Comparison of ENCODE assay signal across 13 mouse cellular contexts in the genomic region with DNA sequence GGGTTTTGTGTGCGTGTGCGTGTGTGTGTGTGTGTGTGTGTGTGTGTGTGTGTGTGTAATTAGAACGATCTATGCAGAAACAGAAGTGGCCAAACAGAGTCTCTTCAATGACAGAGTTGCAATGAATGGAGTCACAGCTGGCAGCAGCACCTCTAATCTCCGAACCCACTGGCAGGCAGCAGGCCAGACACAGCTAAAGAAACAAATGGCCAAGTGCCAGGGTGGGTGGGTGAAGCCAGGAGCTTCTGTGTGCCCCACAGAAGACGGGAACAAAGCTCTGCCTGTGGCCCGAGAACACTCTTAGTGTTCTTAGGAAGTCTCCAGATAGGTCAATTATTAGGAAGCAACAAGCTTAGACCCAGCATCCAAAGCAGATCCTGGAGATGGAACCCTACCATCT. TPM values are rescaled to one million over a fixed set of nuclear protein-coding genes. Genes with fewer than 3 reads are reported as not detected.
A peak's percentile ranks its signal among the peaks of the same experiment; 100 is the strongest.
DNase-seq lines count a peak whose midpoint lies in the region; ATAC-seq and TF ChIP-seq lines count a peak whose summit lies in the region.
"Had no signal": no experiment of that assay in that cellular context is flagged by ENCODE, and none has a peak within 500 bp of the region (broad histone marks: within the 10 kb centered on the region; RNA-seq: fewer than 3 reads in every experiment).

No protein-coding gene starts in this region.

- no peak for DNase-seq in forebrain, embryonic 11.5 days (ENCODE audit: low spot score)
- no peak for DNase-seq in limb, embryonic 10.5 days (ENCODE audit: low spot score)
- peak; percentile 84 for DNase-seq in midbrain, postnatal 0 days (ENCODE audit: low spot score)
- DNase-seq in adrenal gland, adult 2 months, result no peak
- DNase-seq: cerebellum, postnatal 36 days; heart, adult 18-20 months; heart, postnatal 10 days; lung, postnatal 4 days had no signal

- no peaks in the 10 kb centered on the region for H3K36me3 ChIP-seq in forebrain, embryonic 15.5 days
- no peaks in the 10 kb centered on the region for H3K36me3 ChIP-seq in forebrain, embryonic 11.5 days (ENCODE audit: control insufficient read depth, insufficient read depth, low read length)
- no peaks in the 10 kb centered on the region for H3K36me3 ChIP-seq in limb, embryonic 13.5 days
- H3K36me3 ChIP-seq in limb, embryonic 10.5 days, result no peaks in the 10 kb centered on the region
- no peaks in the 10 kb centered on the region for H3K36me3 ChIP-seq in forebrain, embryonic 16.5 days (ENCODE audit: control insufficient read depth, insufficient read depth)
- H3K36me3 ChIP-seq in midbrain, postnatal 0 days (ENCODE audit: insufficient read depth, low read length), result no peaks in the 10 kb centered on the region
- H3K36me3 ChIP-seq: embryonic facial prominence, embryonic 13.5 days had no signal

- no peak overlapping the region for H3K4me3 ChIP-seq in forebrain, embryonic 15.5 days
- no peak overlapping the region for H3K4me3 ChIP-seq in forebrain, embryonic 11.5 days (ENCODE audit: low read depth, low read length)
- H3K4me3 ChIP-seq in limb, embryonic 13.5 days, result no peak overlapping the region
- no peak overlapping the region for H3K4me3 ChIP-seq in limb, embryonic 10.5 days
- H3K4me3 ChIP-seq in forebrain, embryonic 16.5 days (replicated peaks; ENCODE audit: low read length), result no peak overlapping the region
- no peak overlapping the region for H3K4me3 ChIP-seq in midbrain, postnatal 0 days (ENCODE audit: low read depth, low read length)
- H3K4me3 ChIP-seq: embryonic facial prominence, embryonic 13.5 days had no signal

- no peak overlapping the region for H3K9ac ChIP-seq in forebrain, embryonic 15.5 days (replicated peaks)
- no peak overlapping the region for H3K9ac ChIP-seq in forebrain, embryonic 11.5 days (ENCODE audit: low read length)
- no peak overlapping the region for H3K9ac ChIP-seq in limb, embryonic 13.5 days
- H3K9ac ChIP-seq in forebrain, embryonic 16.5 days (replicated peaks; ENCODE audit: low read depth, low read length), result no peak overlapping the region
- H3K9ac ChIP-seq in midbrain, postnatal 0 days (replicated peaks; ENCODE audit: low read length, poor library complexity, severe bottlenecking), result no peak overlapping the region
- H3K9ac ChIP-seq: embryonic facial prominence, embryonic 13.5 days had no signal

- ATAC-seq in forebrain, embryonic 15.5 days (replicated peaks), result peak; percentile 29; the same call in 1 of the 2 replicates
- no peak for ATAC-seq in forebrain, embryonic 11.5 days (replicated peaks; ENCODE audit: low FRiP score)
- no peak for ATAC-seq in limb, embryonic 13.5 days (ENCODE audit: low FRiP score, low read depth)
- peak; percentile 45 for ATAC-seq in forebrain, embryonic 16.5 days
- ATAC-seq in midbrain, postnatal 0 days (ENCODE audit: low FRiP score), result peak; percentile 54; the same call in 1 of the 2 replicates

- no peaks in the 10 kb centered on the region for H3K9me3 ChIP-seq in forebrain, embryonic 15.5 days
- no peaks in the 10 kb centered on the region for H3K9me3 ChIP-seq in forebrain, embryonic 11.5 days (ENCODE audit: control insufficient read depth, low read length)
- no peaks in the 10 kb centered on the region for H3K9me3 ChIP-seq in limb, embryonic 13.5 days
- H3K9me3 ChIP-seq in limb, embryonic 10.5 days (replicated peaks), result no peaks in the 10 kb centered on the region
- no peaks in the 10 kb centered on the region for H3K9me3 ChIP-seq in forebrain, embryonic 16.5 days (ENCODE audit: control insufficient read depth, low read length)
- no peaks in the 10 kb centered on the region for H3K9me3 ChIP-seq in midbrain, postnatal 0 days (ENCODE audit: low read length)
- H3K9me3 ChIP-seq: embryonic facial prominence, embryonic 13.5 days had no signal

- no peak overlapping the region for H3K4me2 ChIP-seq in forebrain, embryonic 15.5 days (replicated peaks)
- H3K4me2 ChIP-seq in forebrain, embryonic 11.5 days (ENCODE audit: low read depth, low read length, severe bottlenecking), result no peak overlapping the region
- H3K4me2 ChIP-seq in limb, embryonic 13.5 days (replicated peaks), result no peak overlapping the region
- H3K4me2 ChIP-seq in forebrain, embryonic 16.5 days (ENCODE audit: low read length), result no peak overlapping the region
- no peak overlapping the region for H3K4me2 ChIP-seq in midbrain, postnatal 0 days (ENCODE audit: low read depth, low read length, poor library complexity, severe bottlenecking)
- H3K4me2 ChIP-seq: embryonic facial prominence, embryonic 13.5 days had no signal

- no peak overlapping the region for H3K27ac ChIP-seq in forebrain, embryonic 15.5 days (replicated peaks)
- no peak overlapping the region for H3K27ac ChIP-seq in forebrain, embryonic 11.5 days (ENCODE audit: low read depth, low read length)
- H3K27ac ChIP-seq in limb, embryonic 13.5 days, result peak overlapping the region; percentile 65; the same call in 1 of the 2 replicates
- no peak overlapping the region; the same call in 1 of the 2 replicates for H3K27ac ChIP-seq in limb, embryonic 10.5 days
- H3K27ac ChIP-seq in forebrain, embryonic 16.5 days (ENCODE audit: low read length), result no peak overlapping the region
- no peak overlapping the region for H3K27ac ChIP-seq in midbrain, postnatal 0 days (ENCODE audit: low read depth, low read length)
- H3K27ac ChIP-seq: embryonic facial prominence, embryonic 13.5 days; kidney, postnatal 0 days had no signal

- TF ChIP-seq CTCF in midbrain, postnatal 0 days (IDR thresholded peaks at IDR 0.05), result no peak

- H3K27me3 ChIP-seq in forebrain, embryonic 15.5 days, result no peaks in the 10 kb centered on the region; the same call in 1 of the 2 replicates
- peaks cover 2% of the 10 kb centered on the region; the same call in 1 of the 2 replicates for H3K27me3 ChIP-seq in forebrain, embryonic 11.5 days (ENCODE audit: control insufficient read depth, insufficient read depth, low read length)
- H3K27me3 ChIP-seq in limb, embryonic 13.5 days, result no peaks in the 10 kb centered on the region
- H3K27me3 ChIP-seq in limb, embryonic 10.5 days (ENCODE audit: low read depth, poor library complexity, severe bottlenecking), result no peaks in the 10 kb centered on the region
- peaks cover 5% of the 10 kb centered on the region; the same call in 1 of the 2 replicates for H3K27me3 ChIP-seq in forebrain, embryonic 16.5 days (replicated peaks; ENCODE audit: control insufficient read depth, insufficient read depth, low read length)
- H3K27me3 ChIP-seq in midbrain, postnatal 0 days (ENCODE audit: insufficient read depth, low read length), result peaks cover 4% of the 10 kb centered on the region; the same call in 1 of the 2 replicates
- H3K27me3 ChIP-seq: embryonic facial prominence, embryonic 13.5 days had no signal

- 19% methylated on average over 6 of the region's 6 CpGs for WGBS in forebrain, embryonic 15.5 days
- WGBS in forebrain, embryonic 11.5 days, result 60% methylated on average over 6 of the region's 6 CpGs
- 56% methylated on average over 6 of the region's 6 CpGs for WGBS in limb, embryonic 13.5 days
- WGBS in limb, embryonic 10.5 days, result 68% methylated on average over 6 of the region's 6 CpGs
- 16% methylated on average over 6 of the region's 6 CpGs for WGBS in forebrain, embryonic 16.5 days
- WGBS in midbrain, postnatal 0 days, result 51% methylated on average over 6 of the region's 6 CpGs

- H3K4me1 ChIP-seq in forebrain, embryonic 15.5 days, result peaks cover 9% of the 10 kb centered on the region
- no peaks in the 10 kb centered on the region for H3K4me1 ChIP-seq in forebrain, embryonic 11.5 days (replicated peaks; ENCODE audit: control insufficient read depth, insufficient read depth, low read length)
- H3K4me1 ChIP-seq in limb, embryonic 13.5 days, result peaks cover 84% of the 10 kb centered on the region
- peaks cover 65% of the 10 kb centered on the region for H3K4me1 ChIP-seq in limb, embryonic 10.5 days
- H3K4me1 ChIP-seq in forebrain, embryonic 16.5 days (replicated peaks; ENCODE audit: control insufficient read depth, insufficient read depth, low read length), result peaks cover 15% of the 10 kb centered on the region
- H3K4me1 ChIP-seq in midbrain, postnatal 0 days (ENCODE audit: insufficient read depth, low read length), result no peaks in the 10 kb centered on the region

RNA-seq across cellular contexts. Expression of a gene that starts 6.2 kb away (rescaled TPM):
- polyA plus RNA-seq in forebrain, embryonic 15.5 days (2015; fragmentation: Nextera tagmentation; extraction: Ambion mirVana), result 18.3 and 19.6 TPM in 2 replicates
- polyA plus RNA-seq in forebrain, embryonic 11.5 days (2014; fragmentation: Nextera tagmentation; extraction: Ambion mirVana), result 5.8 and 8.1 TPM in 2 replicates
- 113 and 140 TPM in 2 replicates for polyA plus RNA-seq in limb, embryonic 13.5 days (2015; fragmentation: Nextera tagmentation; extraction: Ambion mirVana)
- polyA plus RNA-seq in limb, embryonic 10.5 days (2016; fragmentation: Nextera tagmentation; extraction: Ambion mirVana), result 29.5 and 49.8 TPM in 2 replicates
- polyA plus RNA-seq in forebrain, embryonic 16.5 days (2015; fragmentation: Nextera tagmentation; extraction: Ambion mirVana), result 16.3 and 28.1 TPM in 2 replicates
- 24.3 and 31.0 TPM in 2 replicates for total RNA-seq in midbrain, postnatal 0 days (2014; rRNA removed)
- polyA plus RNA-seq in midbrain, postnatal 0 days (2015; fragmentation: Nextera tagmentation; extraction: Ambion mirVana), result 29.8 and 39.2 TPM in 2 replicates
- 100 to 1,000 TPM in 1 of 2 experiments, 10 to 100 TPM in 1; 94.8 to 157 TPM for total RNA-seq in adrenal gland, adult 2 months (2021)
- polyA plus RNA-seq in adrenal gland, adult 2 months (2012; rRNA removed), result 96.3 and 135 TPM in 2 replicates

Comparison
In these comparisons a context has a peak if more than half of its experiments do, and no peak if none do; other contexts are left out.
1. ATAC-seq: peak in forebrain, embryonic 15.5 days (single experiment), forebrain, embryonic 16.5 days (single experiment) and midbrain, postnatal 0 days (single experiment); none in forebrain, embryonic 11.5 days (single experiment) and limb, embryonic 13.5 days (single experiment).